Mouse (Mus musculus) mesoderm, embryonic 11.5 days (tissue): ENCODE measurements at regions not wholly inside any gene's neighbourhood (a gene's known extent, or its start where the extent isn't known, plus 50 kb on each side); places are given as distances from the start of the nearest gene placed in this dataset.

Experiments used
- DNase-seq: peaks from one replicate; pipeline ENCODE4 v3.0.0-alpha.2; 2012; ENCODE audit warnings: low read depth, low spot score

DNA sequence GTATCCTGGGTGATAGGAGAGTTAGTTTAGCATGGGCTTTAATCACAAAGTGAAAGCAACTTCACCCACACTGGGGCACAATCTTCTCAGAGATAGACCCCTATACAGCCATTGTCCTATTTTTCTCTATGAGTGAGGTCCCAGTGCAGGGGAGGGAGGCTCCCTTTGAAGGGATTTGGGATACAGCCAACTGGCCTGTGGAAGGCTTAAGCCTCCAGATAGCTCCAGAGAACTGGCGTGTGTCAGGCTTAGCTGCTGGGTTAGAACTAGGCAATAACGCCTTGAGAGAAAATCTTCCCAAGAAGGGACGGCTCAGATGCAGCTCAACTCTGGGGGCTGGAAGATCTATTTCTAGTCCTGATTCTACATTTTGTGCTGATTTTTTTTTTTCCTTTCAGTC is 397.4 kb upstream of the Zdhhc25 start:
- no peak for DNase-seq

DNA sequence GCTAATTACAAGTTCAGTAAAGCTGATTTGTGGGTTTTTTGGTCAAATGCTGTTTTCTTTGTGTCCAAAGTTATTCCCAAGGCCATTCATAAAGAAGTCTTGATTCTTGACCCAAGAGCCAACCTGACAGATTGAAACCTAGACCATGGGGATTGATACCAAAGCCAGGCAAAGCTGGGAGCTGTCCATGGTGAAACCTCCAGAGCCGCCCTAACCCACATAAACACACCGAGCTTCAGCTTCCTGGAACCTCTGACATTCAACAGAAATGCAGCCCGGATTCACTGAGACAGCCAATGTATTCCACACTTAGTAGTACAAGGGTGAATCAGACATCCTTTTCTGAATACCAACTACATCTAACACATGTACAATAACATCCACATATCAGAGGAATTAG is 386.7 kb upstream of the Zdhhc25 start:
- peak; percentile 20 for DNase-seq

DNA sequence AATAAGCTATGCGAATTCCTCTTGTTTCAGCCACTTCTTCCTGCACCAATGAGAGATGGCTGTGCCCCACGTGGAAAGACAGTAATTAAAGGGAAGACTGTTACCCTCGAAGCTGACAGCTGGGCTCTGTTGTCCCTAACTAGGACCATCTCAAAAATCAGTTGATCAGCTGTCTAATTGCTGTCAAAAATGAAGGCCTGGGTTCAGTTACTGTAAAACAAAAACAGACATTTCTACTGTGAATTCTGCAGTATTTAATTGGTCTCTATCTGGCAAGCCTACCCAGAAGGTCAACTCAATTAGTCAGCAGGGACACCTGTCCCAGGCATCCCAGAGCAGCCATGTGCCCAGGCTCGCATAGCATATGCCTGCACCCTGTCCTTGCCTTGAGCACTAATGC is 385.8 kb upstream of the Zdhhc25 start:
- DNase-seq, result no peak

DNA sequence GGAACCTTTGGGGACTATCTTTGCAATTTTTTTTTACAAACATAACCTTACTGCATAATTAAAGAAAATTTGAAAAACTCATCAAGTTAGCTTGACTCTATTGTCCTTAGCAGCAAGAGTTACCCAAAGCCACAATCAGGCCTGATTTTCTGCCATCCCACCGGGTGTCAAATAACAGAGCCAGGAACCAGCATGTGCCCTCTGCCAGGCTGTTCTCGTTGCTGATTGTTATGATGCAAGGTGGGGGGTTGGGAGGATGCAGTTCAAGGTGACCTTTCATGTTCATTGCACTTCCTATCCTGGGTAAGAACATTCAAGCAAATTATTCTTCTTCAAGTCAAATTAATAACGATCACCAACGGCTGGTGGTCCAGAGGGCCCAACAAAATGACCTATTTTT is 370.6 kb upstream of the Zdhhc25 start:
- no peak for DNase-seq

DNA sequence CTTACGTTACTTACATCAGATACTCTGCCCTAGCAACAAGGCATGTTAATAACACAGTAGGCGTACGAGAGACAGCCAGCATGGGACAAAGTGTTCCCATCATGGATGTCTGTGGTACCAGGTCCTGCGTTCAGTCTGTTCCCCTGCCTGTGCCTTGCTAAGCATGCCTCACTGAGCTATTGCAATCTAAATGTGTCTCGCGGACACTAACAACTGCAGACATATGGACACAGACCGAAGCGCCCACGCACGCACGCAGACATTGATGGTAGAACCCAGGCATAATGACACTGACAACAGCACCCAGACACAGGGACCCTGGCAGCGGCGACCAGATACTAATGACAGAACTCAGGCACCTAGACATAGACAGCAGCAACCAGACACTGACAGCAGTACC is 355.5 kb upstream of the Zdhhc25 start:
- no peak for DNase-seq

DNA sequence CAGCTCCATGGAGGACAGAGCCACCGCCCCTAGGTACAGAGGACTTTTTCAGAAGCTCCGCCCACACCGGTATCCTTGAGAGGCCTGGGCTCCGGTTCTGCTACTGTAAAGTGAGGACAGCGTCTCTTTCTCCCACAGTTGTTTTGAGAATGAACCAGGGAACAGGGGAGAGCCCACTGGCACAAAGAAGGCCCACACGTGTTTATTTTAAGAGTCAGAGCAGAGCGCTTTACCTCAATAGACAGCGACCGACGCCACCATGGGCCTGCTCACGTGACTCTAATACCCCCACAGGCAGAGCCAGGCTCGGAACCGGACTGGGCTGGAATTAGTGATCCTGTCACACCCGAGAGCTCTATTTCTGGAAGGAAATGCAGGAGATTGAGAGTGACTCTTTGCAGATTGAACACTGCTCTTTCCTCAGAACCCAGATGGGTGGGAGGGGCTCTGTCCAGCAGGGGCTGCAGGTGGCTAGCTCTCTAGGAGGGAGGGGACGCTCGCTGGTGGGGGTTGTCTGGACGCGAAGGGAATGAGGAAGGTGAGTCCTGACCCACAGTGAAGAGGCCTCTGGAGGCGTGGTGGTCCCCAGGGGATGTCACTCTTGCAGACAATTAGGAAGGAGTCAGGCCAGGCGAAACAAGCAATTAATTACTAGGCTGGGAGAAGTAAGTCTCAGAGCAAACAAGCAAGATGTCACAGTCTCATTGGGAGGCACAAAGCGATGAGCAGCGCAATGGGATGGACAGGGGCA is 354.4 kb upstream of the Zdhhc25 start:
- DNase-seq, result peak; percentile 6

DNA sequence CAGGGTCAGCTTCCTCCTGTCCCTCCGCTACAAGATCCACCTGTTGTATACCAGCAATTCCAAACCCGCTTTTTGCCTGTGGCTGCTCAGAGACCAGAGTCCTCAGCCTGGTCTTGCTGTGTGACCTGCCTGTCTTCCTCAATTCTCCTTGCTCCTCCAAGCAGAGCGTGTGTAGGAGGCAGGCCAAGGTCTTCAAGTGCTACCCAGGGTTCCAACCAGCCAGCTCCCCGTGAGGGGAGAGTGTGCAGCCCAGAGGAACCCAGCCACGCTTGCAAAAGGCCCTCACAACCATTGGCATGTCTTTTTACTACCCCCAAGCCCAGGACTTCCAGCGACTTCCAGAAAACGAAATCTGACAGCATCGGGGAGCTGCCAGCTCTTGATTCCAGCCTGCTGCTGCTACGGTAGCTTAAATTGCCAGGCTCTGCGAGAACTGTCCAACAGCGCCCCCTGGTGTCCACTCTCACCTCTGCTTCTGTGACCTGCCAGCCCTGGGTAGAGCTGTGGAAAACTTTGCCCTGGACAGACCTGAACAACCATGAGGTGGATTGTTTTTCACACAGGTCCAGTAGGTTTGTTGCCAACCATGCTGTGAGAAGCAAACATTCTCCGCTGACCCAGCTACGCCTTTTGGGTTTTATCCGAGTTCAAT is 352.0 kb upstream of the Zdhhc25 start:
- DNase-seq, result peak; percentile 86

DNA sequence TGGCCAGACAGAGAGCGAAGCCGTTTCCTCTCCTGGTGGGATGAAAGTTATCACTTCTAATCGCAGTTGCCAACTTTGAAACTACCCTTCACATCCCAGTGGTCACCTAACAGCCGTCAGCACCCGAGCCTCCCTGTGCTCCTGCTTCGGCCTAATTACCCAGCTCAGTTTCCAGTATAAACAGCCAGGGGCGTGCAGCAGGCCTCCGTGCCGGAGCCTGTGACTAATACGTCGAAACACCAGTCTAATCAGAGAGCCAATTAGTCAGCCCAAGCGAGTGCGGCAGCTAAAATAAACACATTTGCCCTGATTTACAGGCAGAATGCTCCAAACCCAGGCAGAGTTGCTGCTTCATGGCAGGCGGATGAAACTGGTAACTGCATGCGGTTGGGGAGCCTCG is 312.1 kb upstream of the Zdhhc25 start:
- no peak for DNase-seq

DNA sequence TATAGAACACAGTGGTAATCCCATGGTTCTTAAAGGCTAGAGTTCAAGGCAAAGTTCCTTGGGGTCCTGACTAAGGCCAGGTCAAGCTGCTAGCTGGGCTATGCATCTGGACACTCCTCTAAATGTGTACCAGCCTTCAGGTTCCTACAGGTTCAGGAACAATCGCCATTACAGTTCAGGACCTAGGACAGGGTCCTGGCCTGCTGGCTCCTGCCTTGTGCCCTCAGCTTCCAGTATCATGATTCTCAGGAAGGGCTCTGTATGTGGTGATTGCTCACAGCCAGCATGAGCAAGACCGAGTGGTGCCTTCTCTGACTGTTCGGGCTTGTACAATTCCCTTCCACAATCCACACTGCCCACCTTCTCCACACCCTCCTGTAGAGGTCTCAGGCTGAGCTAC is 311.4 kb upstream of the Zdhhc25 start:
- DNase-seq, result peak; percentile 37

DNA sequence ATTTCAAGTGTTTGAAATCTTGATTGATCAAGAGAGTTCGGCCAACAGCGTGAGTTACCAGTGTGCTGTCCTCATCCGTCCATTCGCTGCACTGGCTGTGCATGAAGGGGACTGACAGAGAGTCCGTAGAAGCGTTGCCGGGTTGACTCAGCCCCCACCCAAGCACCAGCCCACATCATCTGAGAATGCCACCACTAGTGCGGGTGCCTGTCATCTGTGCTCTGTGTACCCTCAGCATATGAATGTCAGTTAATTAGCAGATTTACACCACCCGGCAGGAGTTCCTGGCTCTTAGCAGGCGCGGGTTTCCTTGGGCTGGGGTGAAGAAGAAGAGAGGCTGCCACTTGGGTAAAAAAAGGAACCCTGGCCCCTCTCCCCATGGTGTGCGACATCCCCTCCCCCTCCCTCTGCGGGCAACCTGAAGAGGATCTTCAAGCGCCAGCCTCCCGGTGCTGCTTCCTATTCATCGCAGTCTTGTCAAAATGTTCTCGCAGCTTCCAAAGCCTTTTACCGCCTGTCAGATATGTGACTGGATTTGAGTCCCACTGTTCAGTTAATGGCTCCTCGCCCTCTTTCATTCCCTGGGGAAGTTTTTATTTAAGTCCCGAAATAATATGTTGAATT is 309.2 kb upstream of the Zdhhc25 start:
- DNase-seq, result no peak

DNA sequence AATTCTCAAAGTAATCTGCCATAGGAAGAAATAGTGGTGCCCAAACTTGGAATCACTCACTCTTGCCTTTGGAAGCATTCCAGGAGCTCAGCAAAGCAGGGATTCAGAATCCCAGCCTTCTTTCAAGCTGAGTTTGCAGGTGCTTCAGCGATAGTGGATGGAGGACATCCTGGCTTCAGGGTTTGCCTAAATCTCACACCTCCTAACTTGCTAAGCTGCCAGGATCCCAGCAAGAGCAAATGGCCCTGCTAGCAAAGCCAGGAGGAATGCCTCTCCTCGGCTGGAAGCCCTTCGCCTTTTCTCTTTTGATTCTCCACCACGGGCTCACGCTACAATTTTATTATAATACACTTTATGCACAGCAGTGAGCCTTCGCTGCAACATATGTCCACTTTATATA is 301.0 kb upstream of the Zdhhc25 start:
- DNase-seq, result no peak

DNA sequence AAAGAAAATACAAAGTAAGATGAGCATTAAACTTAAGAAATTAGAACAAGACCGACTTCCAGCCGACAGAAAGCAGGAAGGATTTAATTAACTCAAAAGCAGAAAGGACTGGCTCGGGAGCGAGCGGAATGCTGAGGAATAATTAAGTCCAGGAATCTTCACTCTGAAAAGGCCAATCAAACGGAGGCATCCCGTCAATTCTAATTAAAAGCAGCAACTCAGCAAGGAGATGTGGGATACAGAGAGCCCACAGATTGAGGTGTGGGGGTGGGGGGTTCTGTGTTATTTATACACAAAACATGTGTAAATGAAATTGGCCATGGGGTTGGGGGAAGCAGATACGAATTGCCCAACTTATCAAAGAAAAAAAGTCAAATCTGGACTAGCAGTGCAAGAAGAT is 288.9 kb upstream of the Zdhhc25 start:
- DNase-seq, result no peak

DNA sequence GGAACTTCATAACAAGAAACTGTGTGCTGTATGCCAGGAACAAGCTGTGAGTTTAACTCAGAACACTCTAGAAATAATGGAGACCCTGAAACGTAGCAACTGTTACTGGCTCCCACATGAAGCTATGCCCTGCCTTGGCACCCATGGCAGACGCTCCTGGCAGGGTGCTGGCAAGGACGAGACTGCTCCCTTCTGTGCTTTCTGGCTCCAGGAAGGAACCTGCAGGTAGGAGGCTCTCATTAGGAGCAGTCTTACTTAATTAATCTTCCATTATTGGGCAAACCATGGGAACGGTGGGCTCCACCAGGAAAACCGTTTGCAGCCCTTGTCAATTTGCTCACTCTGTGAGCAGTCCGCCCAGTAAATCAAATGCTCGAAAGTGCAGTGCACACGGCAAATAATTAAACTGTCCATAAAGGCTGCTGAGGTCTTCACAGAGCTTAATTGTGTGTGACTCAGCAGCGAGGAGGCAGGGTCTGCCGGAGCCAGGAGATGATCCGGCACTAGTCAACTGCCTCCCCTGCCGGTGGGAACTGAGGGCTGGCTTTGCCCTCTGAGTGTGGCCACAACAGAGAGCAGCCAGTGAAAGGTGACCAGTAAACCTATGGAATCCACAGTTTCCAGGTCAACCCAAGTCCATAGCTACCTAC is 285.2 kb upstream of the Zdhhc25 start:
- DNase-seq, result peak; percentile 12

DNA sequence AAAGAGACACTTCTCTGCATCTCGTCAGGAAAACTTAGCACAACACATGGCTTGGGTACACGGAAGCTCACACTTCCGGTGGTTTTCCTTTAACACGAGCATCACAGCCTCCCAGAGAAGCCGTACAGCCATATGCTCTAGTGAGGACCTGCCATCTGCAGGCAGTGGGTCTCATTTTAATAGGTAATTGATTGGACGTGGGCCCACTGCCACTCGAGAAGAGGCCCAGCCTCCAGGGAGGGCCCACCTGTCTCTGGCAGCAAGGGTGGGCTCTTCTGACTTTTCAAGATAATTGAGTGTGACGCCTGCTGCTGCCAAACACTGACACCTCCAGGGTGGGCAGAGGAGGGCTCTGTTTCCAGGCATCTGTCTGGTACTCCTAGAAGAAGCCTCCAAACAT is 282.1 kb upstream of the Zdhhc25 start:
- no peak for DNase-seq

DNA sequence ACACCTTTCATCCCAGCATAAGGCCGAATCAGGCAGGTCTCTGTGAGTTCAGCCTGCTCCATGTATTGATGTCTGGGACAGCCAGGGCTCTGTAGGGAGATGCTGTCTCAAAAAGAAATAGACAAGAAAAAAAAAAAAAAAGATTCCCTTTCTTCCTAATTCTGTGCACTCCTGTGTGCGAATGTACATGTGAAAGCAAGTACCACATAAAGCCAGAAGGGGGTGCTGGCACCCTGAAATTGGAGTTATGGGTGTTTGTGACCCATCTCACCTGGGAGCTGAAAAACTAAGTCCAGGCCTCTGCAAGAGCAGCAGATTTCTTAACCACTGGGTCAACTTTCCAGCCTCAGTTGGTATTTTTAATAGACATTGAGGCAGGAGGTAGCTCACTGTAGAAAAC is 280.6 kb upstream of the Zdhhc25 start:
- peak; percentile 21 for DNase-seq

DNA sequence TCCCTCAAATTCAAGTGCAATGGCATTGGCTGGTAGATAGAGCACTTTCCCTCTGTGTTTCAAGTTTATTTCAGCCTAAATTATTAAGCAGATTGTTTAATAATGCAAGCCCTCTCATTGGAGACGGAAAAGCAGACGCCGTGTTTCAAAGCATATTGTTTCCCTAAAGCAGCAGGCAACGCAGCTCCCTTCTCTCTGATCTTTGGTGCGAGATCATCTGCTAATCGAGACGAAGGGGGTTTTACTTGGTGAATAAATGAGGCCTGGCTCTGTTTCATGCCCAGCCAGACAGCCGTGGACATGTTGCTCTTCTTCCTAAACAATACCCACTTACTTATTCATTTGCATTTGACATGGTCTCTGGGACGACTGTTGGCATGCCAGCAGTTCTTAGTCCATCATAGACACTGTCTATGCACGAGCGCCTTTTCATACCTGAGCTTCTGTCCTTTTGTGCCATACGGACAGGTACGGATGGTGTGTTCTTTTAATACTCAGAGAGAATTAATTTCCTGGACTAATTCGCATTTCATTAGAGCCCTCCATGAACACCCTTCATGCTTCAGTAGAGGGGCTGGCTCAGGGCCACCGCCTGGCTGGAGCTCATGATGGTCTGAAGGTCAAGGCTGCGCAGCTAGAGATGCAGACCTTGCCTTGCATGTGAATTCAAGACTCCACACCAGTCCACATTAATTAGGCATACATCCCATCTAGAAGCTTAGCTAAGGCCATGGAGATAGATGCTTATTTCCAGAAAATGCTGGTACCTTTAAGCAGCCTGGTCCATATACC is 276.3 kb upstream of the Zdhhc25 start:
- DNase-seq, result no peak

DNA sequence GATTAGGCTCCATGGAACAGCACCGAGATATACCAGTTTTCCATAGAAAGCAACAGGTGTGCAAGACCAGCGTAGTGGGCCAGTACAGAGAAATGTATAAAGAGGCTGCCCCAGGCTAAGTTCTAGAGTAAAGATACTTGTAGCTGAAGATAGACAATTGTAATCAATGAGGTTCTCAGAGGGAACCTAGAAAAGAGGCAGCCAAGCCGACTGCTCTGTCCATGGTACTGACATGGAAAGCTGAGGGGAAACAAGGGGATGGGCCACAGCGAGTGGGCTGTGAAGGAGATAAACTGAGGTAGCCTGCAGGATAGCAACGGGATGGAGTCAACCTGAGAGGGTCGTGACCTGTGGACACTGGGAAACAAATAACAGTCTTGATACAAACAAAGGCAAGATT is 275.0 kb upstream of the Zdhhc25 start:
- DNase-seq, result peak; percentile 56

DNA sequence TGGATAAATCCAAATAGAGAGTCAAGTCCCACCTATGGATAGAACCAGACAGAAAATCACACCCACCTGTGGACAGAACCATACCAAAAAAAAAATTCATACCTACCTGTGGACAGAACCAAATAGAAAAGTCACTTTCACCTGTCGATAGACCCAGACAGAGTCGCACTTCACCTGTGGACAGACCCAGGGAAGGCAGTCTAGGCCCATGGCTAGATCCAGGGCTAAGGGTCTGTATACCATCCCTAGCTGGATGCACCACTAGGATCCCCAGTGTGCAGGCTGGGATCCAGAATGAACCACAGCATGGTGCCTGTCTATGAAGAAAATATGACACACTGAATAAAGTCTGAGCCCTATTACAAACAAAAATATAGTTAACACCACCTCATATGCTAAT is 246.9 kb upstream of the Zdhhc25 start:
- DNase-seq, result no peak

DNA sequence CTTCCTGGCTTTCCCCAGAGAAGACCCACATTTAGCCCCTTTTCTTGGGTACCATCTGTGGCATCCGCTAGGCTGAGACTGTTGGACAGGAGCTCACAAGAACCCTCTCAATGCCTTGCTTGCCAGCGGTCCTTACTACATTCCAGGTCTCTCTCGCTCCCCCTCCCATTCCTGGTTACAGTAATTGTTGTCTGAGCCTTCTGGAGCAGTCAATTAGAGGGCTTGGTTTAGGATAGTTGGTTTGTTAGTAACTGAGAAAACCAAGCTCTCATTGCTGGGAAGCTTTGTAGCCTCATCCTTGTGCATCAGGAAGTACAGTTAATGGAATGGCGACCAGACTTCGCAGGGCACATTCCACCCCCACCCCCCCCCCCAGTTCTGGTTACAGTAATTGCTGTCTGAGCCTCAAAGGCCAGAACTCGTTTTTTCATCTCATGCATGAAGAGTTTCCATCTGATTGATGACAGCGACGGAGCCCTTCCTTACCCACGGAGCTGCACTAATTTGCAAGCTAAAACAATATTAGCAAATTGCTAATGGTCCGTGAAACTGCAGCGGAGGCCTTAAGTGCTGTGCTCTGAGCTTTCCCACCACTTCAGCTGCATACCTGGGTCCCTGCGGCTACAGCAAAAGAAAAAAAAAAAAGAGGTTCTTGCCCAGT is 239.6 kb upstream of the Zdhhc25 start:
- peak; percentile 70 for DNase-seq

DNA sequence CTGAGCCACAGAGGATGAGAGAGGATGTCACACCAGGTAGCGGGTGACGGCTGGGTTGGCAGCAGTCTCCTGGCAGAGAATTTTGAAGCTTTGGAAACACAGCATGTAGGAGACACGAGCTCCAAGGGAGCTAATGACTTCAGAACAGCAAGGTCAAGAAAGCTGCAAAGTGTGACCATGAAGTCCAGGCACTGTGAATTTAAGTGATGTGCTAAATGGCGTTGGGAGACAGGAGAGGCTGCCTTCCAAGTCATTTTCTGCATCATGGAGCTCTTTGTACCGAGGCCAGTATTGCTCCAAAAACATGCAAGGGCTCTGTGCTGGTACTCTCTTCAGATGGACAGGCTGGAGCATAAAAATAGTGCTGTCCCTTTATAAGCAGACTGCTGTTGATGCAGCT is 238.8 kb upstream of the Zdhhc25 start:
- DNase-seq, result no peak

DNA sequence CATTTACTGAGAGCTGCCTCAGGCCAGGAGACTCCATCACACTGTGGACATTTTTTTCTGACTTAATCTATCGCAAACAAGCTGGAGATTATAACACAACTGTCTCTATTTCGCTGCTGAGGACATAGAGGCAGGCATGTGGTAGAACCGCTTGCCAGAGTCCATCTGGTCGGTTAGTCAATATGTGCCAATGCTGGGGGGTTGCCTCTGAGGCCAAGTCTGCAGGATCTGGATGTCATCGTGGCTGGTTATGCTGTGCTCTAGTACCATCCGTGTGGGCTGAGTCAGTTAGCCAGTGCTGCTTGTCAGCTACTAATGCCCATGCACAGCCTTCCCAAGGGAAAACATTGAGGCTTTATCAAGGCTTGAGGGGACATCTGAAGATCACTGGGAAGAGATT is 237.1 kb upstream of the Zdhhc25 start:
- no peak for DNase-seq
